Mouse (Mus musculus) skeletal muscle tissue, postnatal 0 days (tissue): ENCODE data around the gene Sult1e1. TPM values are rescaled to one million over a fixed set of nuclear protein-coding genes. Genes with fewer than 3 reads are reported as not detected.

Source experiments
- microRNA-seq, 2 experiments: library from miRNA; unstranded; fragments of <30 nt; microRNA quantifications; one replicate each; pipeline ENCODE4; 2016
- polyA plus RNA-seq: library from polyadenylated mRNA; unstranded; fragments of >200 nt; fragmentation: Nextera tagmentation; extraction: Ambion mirVana; gene quantifications from 2 replicates; pipeline ENCODE4 v1.2.1, GENCODE M21; 2015

Sult1e1 gene
- polyA plus RNA-seq: 0.10 TPM in 1 of 2 replicates, not detected in the other

DNA sequence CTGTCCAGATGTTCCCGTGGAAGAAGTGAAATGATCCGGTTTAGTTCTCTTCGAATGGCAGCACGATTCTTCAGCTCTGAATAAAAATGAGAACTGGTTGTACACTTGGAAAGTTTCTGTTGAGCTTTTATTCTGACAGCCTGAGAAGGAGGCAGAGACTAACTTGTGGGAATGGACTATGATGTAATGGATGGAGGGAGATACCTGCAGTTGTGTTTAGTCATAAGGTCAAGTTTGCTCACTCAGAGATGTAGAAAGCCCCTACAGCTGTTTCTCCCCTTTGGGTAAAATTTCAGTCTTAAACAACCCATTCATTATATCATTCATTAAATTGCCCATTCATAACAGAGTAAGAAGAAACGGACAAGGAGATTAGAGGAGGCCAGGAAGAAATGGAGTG, at the start of gene Sult1e1:
Gene Sult1e1, minus strand, starts transcription at position 101 of the 400 bp plus-strand sequence.

GRCm38 (mm10) chr5:87568845-87569244, 22.5 kb downstream of the Sult1e1 start, which contains the start of gene Sult1d1:
Gene Sult1d1, minus strand, starts transcription at chr5:87569027.

DNA sequence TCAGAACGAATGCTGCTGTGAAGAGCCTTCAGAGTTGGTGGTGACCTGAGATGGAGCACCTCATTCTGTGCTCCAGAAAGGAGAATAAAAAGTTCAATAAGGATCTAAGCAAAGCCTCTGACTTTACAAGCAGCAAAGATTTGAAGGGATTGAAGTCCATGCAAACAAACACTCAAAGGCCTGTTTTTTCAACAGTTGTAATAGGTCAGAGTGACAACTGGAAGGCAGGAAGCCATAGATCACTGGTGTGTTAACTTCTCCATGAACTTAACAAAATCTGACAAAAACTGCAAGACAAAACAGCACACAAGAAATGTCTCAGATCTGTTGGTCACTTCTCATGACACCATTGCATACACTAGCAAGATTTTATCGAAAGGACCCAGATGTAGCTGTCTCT, 53.3 kb downstream of the Sult1e1 start, which contains the start of gene Sult1b1:
Gene Sult1b1, minus strand, starts transcription at position 85 of the 400 bp plus-strand sequence.

Small RNAs within 50 kb of the gene (microRNA-seq; reads per million reads assigned to microRNA genes)
- gene Mir3969: 0.21 to 0.30 reads per million in 2 experiments

Other genes with a start within 250 kb of the Sult1e1 start
- gene Ugt2b38, start 167.4 kb downstream of the Sult1e1 start, polyA plus RNA-seq: not detected in 2 replicates
- gene Ugt2a2, start 109.3 kb downstream of the Sult1e1 start, polyA plus RNA-seq: not detected in 2 replicates
- gene Gm43638, start 104.8 kb downstream of the Sult1e1 start, polyA plus RNA-seq: not detected in 2 replicates
- gene Ugt2a1, start 100.7 kb downstream of the Sult1e1 start, polyA plus RNA-seq: not detected in 2 replicates
- gene Sult1b1, start 53.4 kb downstream of the Sult1e1 start, polyA plus RNA-seq: not detected in 2 replicates
- gene Sult1d1, start 22.6 kb downstream of the Sult1e1 start, polyA plus RNA-seq: not detected in 2 replicates
- gene Csn1s1, start 74.6 kb upstream of the Sult1e1 start, polyA plus RNA-seq: not detected in 2 replicates
- not detected in 2 replicates for gene Csn2, start 108.0 kb upstream of the Sult1e1 start, polyA plus RNA-seq
- not detected in 2 replicates for gene Csn1s2a, start 183.0 kb upstream of the Sult1e1 start, polyA plus RNA-seq
- gene Csn1s2b, start 216.5 kb upstream of the Sult1e1 start, polyA plus RNA-seq: not detected in 2 replicates
- not detected in 2 replicates for gene Prr27, start 234.1 kb upstream of the Sult1e1 start, polyA plus RNA-seq